Mouse (Mus musculus) brown adipose tissue, adult 24 weeks (tissue): ENCODE data around the gene Jund. TPM values are rescaled to one million over a fixed set of nuclear protein-coding genes. Genes with fewer than 3 reads are reported as not detected.

ENCODE experiments used
- H3K27ac ChIP-seq: fragments of 200-500 bp; replicated peaks from 2 replicates; pipeline ENCODE4 v1.5.1; 2012; ENCODE audit warnings: low read depth, mild to moderate bottlenecking, low read length
- H3K4me1 ChIP-seq: fragments of 200-500 bp; 2 replicates; pipeline ENCODE4 v1.6.1; 2012; ENCODE audit warnings: low read length, mixed read lengths; ENCODE audit not compliant: control insufficient read depth, insufficient read depth, insufficient read length
- H3K4me3 ChIP-seq: fragments of 200-500 bp; 2 replicates; pipeline ENCODE4 v1.5.1; 2012; ENCODE audit warnings: low read depth, mild to moderate bottlenecking, low read length, moderate library complexity; ENCODE audit not compliant: insufficient read depth
- polyA plus RNA-seq: library from polyadenylated mRNA; stranded (reverse); fragments of >200 nt; gene quantifications from 2 replicates; pipeline ENCODE4 v1.2.4, GENCODE M21; 2012; ENCODE audit not compliant: missing spikeins, insufficient read depth, insufficient read length

Gene Jund
- polyA plus RNA-seq, 1 experiment: 111 TPM

DNA sequence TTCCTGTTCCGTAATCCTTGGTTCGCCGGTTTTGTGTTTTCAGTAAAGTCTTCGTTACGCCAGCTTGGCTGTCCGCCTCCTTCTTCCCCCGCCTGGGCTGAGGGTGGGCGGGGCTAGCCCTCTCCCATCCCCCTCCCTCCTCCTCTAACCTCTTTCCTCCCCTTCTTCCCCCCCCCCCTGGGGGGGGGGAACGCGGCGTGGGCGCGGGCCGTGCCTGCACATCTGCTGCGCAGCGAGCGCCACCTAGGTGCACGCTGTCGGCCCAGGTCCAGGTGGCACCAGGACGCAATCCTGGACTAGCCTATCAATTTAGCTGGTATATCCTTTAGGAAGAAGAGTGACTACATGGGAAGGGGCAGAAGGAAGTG is 1.8 kb downstream of the Jund start:
- Histone ChIP-seq H3K4me3 (peak overlapping the region; percentile 100), H3K27ac (peak overlapping the region; percentile 99; the same call in 1 of the 2 replicates), H3K4me1 (peaks cover 19% of the 10 kb centered on the region)

DNA sequence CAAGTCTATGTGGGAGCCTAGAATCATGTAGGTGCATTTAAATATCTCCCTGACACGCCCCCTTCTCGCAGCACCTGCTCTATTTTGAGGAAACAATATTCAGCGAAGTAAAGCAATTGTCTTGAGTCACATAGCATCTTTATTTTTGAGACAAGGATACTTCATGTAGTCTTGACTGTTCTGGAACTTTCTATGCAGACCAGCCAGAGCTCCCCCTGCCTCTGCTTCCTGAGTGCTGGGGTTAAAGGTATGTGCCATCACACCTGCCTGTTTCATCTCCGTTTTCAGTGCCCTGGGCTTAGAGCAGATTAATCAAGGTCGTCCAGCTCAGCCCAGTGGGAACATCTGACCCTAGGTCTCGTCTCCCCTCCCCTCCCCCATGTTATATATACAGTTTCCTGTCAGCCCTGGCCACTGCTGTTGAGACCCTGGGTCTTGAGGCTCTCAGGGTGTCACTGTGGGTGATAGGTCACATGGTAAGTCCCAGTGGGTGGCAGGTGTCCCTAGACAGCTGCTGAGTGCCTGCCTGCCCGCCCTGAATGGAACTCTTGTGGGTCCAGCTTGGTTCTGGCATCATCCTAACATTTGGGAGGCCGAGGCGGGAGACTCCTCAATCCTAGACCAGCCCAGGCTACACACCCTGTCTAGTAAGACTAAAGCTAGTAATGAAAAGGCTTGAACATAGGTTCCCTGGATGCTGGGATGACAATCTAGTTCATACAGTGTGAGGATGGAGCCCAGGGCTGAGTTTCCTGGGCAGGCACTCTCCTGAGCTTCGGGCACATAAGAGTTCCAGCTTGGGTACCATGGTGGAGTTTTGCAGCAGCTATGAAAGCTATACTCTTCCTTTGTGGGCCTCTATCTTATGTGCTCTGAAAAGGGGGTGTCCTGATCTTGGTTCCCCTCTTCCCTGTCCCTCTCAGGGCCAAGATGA is 2.6 kb downstream of the Jund start:
- Histone ChIP-seq H3K4me3 (peak overlapping the region; percentile 100), H3K27ac (0 out of 2 replicates have a peak overlapping the region, but pooled peaks have one; percentile 4), H3K4me1 (peaks cover 13% of the 10 kb centered on the region)

DNA sequence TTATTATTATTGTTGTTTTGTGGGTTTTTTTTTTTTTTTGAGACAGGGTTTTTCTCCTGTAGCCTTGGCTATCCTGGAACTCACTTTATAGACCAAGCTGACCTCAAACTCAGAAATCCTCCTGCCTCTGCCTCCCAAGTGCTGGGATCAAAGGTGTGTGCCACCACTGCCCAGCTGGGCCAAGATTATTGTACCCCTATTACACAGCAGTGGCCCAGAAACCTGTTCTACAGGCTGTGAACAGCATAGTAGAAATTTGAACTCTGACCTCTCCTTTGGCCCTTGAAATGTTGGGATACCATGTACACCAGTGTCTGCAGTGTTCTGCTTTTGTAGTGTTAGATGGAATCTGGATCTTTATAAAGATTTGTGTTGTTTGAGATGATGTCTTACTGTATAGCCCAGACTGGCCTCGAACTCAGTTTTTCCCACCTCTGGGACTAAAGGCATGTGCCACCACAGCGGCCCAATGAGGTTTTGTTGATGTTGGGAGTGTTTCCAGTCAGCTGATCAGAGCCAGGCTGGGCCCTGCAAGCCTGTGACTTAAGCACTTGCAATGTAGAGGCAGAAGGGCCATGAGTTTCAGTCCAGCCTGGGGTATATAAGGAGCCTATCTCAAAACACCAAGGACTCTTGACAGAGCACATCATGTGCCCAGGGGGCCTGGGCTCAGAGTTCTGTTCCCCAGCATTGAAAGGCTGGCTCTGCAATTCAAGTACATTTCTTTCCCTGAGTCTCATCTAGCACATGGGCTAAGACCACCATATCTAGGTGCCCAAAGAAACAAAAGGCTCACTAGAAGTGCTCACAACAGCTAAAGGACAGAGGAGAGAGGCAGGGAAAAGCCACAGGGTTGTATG is 3.5 kb downstream of the Jund start:
- Histone ChIP-seq H3K4me3 (no peak overlapping the region), H3K4me1 (peaks cover 9% of the 10 kb centered on the region; the same call in 1 of the 2 replicates), H3K27ac (no peak overlapping the region)

DNA sequence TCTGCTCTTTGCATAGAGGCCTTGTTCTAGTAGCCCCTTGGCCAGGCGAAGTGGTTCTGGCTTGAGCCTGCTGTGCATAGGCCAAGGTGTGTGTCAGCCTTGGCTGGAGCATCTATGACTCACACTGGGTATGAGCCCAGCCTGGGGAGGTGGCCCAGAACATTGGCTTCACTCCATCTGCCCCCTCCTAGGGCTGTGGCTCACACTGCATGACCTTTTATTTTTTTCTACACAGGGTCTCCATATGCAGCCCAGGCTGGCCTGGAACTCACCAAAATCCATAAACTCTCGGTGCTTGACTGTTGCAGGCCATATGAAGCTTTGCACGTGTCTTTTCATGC is 4.1 kb downstream of the Jund start:
- no peak overlapping the region for H3K27ac ChIP-seq
- peaks cover 3% of the 10 kb centered on the region; the same call in 1 of the 2 replicates for H3K4me1 ChIP-seq
- no peak overlapping the region for H3K4me3 ChIP-seq

DNA sequence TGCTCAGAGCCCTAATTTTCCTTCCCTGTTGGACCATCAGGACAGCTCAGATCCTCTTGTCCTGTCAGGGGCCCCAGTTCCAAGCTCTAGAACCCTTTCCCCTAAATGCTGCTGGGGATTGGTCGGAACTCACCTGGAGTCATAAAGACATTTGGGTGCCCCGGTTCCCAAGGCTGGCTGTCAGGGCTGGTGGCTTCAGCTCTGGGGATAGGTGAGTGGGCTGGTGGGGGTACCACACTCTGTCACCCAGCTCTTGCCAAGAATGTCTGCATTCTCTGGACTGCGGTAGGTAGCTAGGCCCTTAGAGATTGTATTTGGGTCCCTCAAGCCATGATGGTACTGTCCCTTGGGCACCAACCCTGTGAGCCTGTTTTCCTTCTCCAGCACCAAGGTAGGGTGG is 4.5 kb downstream of the Jund start, which contains the start of gene Iqcn:
Gene Iqcn (plus strand): TSS at position 171 of the 400 bp plus-strand sequence.
- Histone ChIP-seq H3K27ac (no peak within 1 kb of the TSS), H3K4me3 (no peak within 1 kb of the TSS), H3K4me1 (no peaks in the 10 kb centered on the region)

DNA sequence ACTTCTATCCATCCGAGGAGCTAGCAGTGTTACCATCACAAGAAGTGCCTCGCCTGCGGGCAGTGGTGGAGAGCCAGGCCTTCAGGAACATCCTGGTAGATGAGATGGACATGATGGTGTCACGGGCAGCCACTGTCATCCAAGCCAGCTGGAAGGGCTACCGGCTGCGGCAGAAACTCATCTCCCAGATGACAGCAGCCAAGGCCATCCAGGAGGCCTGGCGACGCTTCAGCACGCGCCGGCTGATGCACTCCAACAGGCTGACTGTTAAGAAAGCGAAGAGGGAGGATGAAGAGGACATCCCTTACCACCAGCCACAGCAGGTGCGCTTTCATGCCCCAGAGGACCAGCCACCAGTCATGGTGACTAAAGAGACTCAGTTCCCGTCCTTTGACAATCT is 9.5 kb downstream of the Jund start:
- no peak overlapping the region for H3K4me3 ChIP-seq
- no peaks in the 10 kb centered on the region for H3K4me1 ChIP-seq
- no peak overlapping the region for H3K27ac ChIP-seq

DNA sequence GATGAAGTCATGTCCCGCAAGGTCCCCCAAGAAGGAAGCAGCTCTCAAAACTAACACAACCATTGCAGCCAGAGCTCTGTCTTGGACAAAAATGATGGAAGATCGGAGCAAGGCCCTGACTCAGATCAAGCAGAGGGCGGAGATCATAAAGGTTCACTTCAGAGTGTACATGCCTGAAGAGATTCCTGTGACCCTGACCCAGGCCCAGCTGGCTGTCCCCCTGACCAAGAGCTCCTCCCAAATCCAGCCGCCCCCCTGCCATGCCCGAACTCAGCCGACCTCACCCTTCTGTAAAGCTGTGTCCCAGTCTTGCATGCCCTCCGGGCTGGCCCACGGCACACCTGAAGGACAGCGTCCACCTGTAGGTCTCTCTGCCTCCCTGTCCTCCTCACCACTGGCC is 11.0 kb downstream of the Jund start:
- Histone ChIP-seq H3K27ac (no peak overlapping the region), H3K4me1 (no peaks in the 10 kb centered on the region), H3K4me3 (no peak overlapping the region)

DNA sequence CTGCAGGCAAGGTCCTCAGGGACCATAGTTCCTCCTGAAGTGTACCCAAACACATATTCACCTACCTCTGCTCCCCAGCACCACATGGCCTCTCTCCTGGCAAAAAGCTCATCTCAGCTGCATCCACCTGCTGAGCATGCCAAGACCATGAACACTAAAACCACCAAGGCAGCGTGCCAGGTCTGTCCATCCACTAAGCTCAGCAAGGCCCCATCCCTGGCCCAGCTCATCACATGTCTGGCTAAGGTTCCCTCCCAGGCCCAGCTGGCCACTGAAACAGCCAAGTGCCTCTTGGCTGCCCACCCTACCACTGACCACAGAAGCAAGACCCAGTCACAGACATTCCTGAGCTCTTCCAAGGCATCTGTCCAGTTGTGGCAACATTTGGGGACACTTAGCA is 11.5 kb downstream of the Jund start:
- no peak overlapping the region for H3K27ac ChIP-seq
- H3K4me1 ChIP-seq: no peaks in the 10 kb centered on the region
- H3K4me3 ChIP-seq: no peak overlapping the region

DNA sequence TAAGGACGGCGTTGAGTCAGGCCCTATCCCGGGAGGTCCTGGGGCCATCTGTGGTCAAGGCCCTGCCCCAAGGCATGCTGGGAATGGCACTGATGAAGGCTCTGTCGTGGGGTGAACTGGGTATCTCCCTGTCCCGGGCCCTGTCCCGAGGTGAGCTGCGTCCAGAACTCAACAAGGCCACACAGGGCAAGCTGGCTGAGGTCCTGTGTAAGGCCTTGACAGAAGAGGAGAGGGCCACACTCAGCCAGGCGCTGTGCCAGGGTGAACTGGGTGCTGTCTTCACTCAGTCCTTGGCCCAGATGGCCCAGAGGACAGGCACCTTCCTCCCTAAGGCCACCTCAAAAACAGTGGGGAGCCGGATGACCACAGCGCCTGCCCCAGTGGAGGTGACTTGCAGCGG is 12.3 kb downstream of the Jund start:
- Histone ChIP-seq H3K4me1 (no peaks in the 10 kb centered on the region), H3K27ac (no peak overlapping the region), H3K4me3 (no peak overlapping the region)

DNA sequence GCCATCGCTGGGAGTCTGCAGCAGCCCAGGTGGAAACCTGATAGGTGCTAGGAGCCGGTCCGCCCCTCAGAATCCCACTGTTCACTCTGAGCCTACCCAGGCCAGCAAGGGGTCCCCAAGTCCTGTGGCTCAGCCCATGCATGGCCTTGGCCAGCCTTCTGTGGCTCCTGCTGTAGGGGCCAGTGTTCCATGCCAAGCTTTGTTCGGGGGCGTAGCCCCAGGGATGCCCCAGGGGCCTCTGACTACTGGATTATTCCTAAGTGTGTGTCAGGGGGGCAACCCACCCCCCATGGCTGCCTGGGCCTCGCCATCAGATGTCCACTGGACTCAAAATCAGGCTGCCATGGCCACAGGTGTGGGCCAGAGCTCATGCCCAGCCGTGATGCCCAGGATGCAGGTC is 15.2 kb downstream of the Jund start:
- Histone ChIP-seq H3K4me1 (no peaks in the 10 kb centered on the region), H3K4me3 (no peak overlapping the region), H3K27ac (no peak overlapping the region)

DNA sequence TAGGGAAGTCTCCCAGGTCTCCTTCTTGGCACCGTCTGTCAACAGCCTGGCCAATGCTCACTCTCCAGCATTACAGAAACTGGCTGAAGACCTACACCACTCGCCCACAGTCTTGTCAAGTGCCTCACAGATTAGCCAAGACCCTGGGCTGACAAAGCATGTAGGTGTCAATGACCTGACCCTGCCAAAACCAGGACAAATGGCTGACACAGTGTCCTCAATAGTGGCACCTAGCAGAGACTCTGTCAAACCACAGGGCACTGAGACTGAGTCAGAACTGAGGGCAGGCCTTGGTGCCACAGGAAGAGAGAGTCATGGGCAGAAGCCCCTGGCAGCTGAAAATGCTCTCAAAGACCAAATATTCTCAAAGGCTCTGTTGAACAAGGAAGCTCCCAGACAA is 16.3 kb downstream of the Jund start:
- Histone ChIP-seq H3K4me1 (no peaks in the 10 kb centered on the region), H3K27ac (no peak overlapping the region), H3K4me3 (no peak overlapping the region)

DNA sequence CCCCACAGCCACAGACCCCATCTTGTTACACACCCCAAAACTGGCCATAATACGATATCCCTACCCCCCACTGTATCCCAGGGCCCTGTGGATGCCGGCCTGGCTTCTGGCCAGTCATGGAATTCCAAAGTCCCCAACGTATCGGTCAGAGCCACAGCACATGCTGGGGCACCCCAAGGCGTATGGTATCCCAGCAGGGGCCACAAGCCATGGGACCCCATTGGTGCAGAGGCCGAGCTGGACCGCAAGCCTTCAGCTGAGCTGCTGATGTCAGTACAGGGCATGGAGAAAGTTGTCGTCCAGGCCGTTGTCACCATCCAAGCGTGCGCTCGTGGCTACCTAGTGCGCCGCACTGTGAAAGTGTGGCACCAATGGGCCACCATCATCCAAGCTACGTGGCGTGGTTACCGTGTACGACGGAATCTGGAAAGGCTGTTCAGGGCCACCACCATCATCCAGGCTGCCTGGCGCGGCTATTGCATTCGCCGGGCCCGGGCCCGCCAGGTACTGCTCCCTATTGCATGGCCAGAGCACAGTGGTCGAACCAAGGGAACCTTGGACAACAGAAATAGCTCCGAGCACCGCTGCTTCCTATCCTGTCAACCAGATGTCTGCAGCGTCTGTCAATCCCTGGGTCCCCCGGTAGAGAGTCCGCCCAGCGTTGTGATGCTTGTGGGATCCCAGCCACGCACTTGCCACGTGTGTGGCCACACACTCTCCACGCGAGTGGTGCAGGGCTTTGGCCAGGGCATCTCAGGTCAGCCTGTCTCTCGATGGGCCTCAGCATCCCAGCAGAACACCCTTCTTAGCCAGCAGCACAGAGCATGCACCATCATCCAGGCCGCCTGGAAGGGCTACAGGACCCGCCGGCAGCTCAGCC is 18.0 kb downstream of the Jund start:
- Histone ChIP-seq H3K4me1 (no peaks in the 10 kb centered on the region), H3K27ac (no peak overlapping the region)

DNA sequence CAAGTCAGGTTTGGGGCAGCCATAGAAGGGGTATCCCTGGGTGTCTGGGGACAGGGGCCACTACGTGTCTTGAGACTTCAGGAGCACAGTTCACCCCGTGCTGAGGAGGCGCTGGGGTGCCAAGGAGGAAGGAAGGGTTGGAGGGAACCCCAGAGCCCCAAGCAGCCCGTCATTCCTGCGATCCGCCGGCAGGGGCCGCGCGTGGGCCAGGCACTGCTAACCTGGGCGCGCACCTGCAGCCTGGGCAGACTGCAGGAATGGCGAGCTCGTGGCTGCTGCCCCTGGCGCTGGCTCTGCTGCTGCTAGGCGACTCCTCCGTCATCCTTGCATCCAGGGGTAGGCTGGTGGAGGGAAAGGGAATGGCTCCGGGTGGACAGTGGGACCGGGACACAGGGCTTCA is 19.5 kb downstream of the Jund start, which contains the start of gene Gm3336:
Gene Gm3336 (plus strand): TSS at position 247 of the 400 bp plus-strand sequence.
- no peaks in the 10 kb centered on the region for H3K4me1 ChIP-seq
- no peak within 1 kb of the TSS for H3K4me3 ChIP-seq
- no peak within 1 kb of the TSS for H3K27ac ChIP-seq

More for the DNA sequence above, 18.0 kb downstream of the Jund start:
- H3K4me3 ChIP-seq: no peak overlapping the region

DNA sequence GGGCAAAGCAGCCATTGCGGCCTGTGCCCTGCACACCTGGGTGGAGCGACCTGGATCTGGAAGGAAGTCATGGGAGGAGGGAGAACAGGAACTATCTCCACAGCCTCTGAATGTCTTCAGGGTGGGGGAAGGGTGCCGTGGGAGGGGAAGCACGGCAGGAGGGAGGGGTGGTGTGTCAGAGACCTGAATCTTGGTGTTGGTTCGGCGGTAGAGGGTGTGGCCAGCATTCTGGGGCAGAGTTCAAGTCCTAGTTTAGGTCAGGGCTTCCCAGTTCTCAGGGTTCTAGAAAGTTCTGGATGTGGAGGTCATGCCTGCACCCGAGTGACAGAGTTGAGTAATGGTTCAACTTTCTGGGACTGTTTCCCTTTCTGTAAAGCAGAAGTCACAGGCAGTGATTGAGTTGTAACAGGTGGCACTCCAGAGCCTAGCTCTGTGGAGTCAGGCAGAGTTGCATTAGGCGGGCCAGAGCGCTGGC is 21.1 kb downstream of the Jund start:
- no peak overlapping the region for H3K4me3 ChIP-seq
- H3K4me1 ChIP-seq: no peaks in the 10 kb centered on the region
- peak overlapping the region; percentile 49 for H3K27ac ChIP-seq
